Mouse (Mus musculus) lung, postnatal 36 days (tissue): ENCODE measurements around the gene Zfp110.

Experiments used
- DNase-seq: peaks from one replicate; pipeline ENCODE4 v3.0.0; 2022; ENCODE audit warnings: mixed read lengths

Gene Zfp110

GRCm38 (mm10) chr7:12897655-12898410, 63.3 kb downstream of the Zfp110 start, which contains the start of gene Zscan22:
TSS of gene Zscan22 (plus strand) at chr7:12897815.
- DNase-seq = peak; percentile 98
